Mouse (Mus musculus) MEL (cell line): ENCODE results near the gene Psmd9. TPM values are rescaled to one million over a fixed set of nuclear protein-coding genes. Genes with fewer than 3 reads are reported as not detected.

Source experiments
- DNase-seq: peaks from one replicate; pipeline ENCODE4 v3.0.0; 2011; ENCODE audit warnings: low read depth, low spot score
- H3K27ac ChIP-seq: 2 replicates; pipeline ENCODE4 v1.5.1; 2012; ENCODE audit warnings: low read depth, mild to moderate bottlenecking, control low read depth, low read length, moderate library complexity; ENCODE audit not compliant: control insufficient read depth
- H3K27me3 ChIP-seq, 2 experiments: fragments of 150-350 bp in 1 of 2; sonication (generic) in 1 of 2; 2 replicates each; pipeline ENCODE4 v1.6.1; 2012; ENCODE audit warnings: low read length in 2 of 2, mild to moderate bottlenecking in 2 of 2, improper control_type of control experiment in 1 of 2, moderate library complexity in 1 of 2; ENCODE audit not compliant: insufficient read depth in 2 of 2, control insufficient read depth in 1 of 2
- H3K36me3 ChIP-seq, 2 experiments: 2 replicates each; pipeline ENCODE4 v1.6.1; 2012 to 2014; ENCODE audit warnings: low read length in 2 of 2, improper control_type of control experiment in 1 of 2, inconsistent platforms in 1 of 2, mild to moderate bottlenecking in 1 of 2; ENCODE audit not compliant: insufficient read depth in 2 of 2, control insufficient read depth in 1 of 2
- H3K4me1 ChIP-seq, 2 experiments: fragments of 150-350 bp in 1 of 2; sonication (generic) in 1 of 2; 2 replicates each; pipeline ENCODE4 v1.6.1; 2012; ENCODE audit warnings: low read length in 2 of 2, improper control_type of control experiment in 1 of 2, mild to moderate bottlenecking in 1 of 2; ENCODE audit not compliant: insufficient read depth in 2 of 2, control insufficient read depth in 1 of 2
- H3K4me3 ChIP-seq, 2 experiments: fragments of 150-350 bp in 1 of 2; sonication (generic) in 1 of 2; 2 replicates each; pipeline ENCODE4 v1.5.1; 2012; ENCODE audit warnings: low read depth in 2 of 2, low read length in 2 of 2, mild to moderate bottlenecking in 2 of 2, moderate library complexity in 2 of 2, control low read depth in 1 of 2, improper control_type of control experiment in 1 of 2; ENCODE audit not compliant: control insufficient read depth in 1 of 2, insufficient read depth in 1 of 2
- H3K79me2 ChIP-seq: 2 replicates; pipeline ENCODE4 v1.6.1; 2012; ENCODE audit warnings: mild to moderate bottlenecking, low read length, moderate library complexity; ENCODE audit not compliant: control insufficient read depth, poor library complexity, insufficient read depth
- H3K9ac ChIP-seq: 2 replicates; pipeline ENCODE4 v1.6.1; 2012; ENCODE audit warnings: low read depth, mild to moderate bottlenecking, control low read depth, low read length, moderate library complexity; ENCODE audit not compliant: control insufficient read depth, poor library complexity, severe bottlenecking
- H3K9me3 ChIP-seq: fragments of 150-350 bp; sonication (generic); replicated peaks from 2 replicates; pipeline ENCODE4 v1.6.1; 2012; ENCODE audit warnings: mild to moderate bottlenecking, low read length, improper control_type of control experiment, moderate library complexity; ENCODE audit not compliant: insufficient read depth
- BHLHE40 ChIP-seq: IDR thresholded peaks from 2 replicates; pipeline ENCODE4 v1.6.1; 2012; ENCODE audit warnings: low read depth, mild to moderate bottlenecking, inconsistent platforms, low read length, improper control_type of control experiment, borderline replicate concordance
- CHD1 ChIP-seq: IDR thresholded peaks from 2 replicates; pipeline ENCODE4 v1.6.1; 2012; ENCODE audit warnings: low read depth, mild to moderate bottlenecking, inconsistent platforms, low read length, improper control_type of control experiment
- CHD2 ChIP-seq: IDR thresholded peaks from 2 replicates; pipeline ENCODE4 v1.6.1; 2011; ENCODE audit warnings: low read length, improper control_type of control experiment
- CTCF ChIP-seq, 3 experiments: IDR thresholded peaks in 2 of 3; conservative IDR thresholded peaks in 1 of 3; 2 replicates each; pipeline ENCODE4 v1.5.1; 2011 to 2012; ENCODE audit warnings: low read length in 3 of 3, low read depth in 2 of 3, mild to moderate bottlenecking in 2 of 3, improper control_type of control experiment in 1 of 3, inconsistent platforms in 1 of 3, mixed read lengths in 1 of 3, moderate library complexity in 1 of 3; ENCODE audit not compliant: control insufficient read depth in 1 of 3, insufficient read depth in 1 of 3, poor library complexity in 1 of 3, severe bottlenecking in 1 of 3
- ELF1 ChIP-seq: IDR thresholded peaks from 2 replicates; pipeline ENCODE4 v1.6.1; 2014; ENCODE audit warnings: low read depth, mild to moderate bottlenecking, inconsistent platforms, low read length, improper control_type of control experiment, moderate library complexity
- ETS1 ChIP-seq: IDR thresholded peaks from 2 replicates; pipeline ENCODE4 v1.6.1; 2012; ENCODE audit warnings: low read depth, mild to moderate bottlenecking, inconsistent platforms, low read length, improper control_type of control experiment, moderate library complexity
- GABPA ChIP-seq: IDR thresholded peaks from 2 replicates; pipeline ENCODE4 v1.6.1; 2012; ENCODE audit warnings: low read depth, mild to moderate bottlenecking, inconsistent platforms, low read length, improper control_type of control experiment, moderate library complexity
- GATA1 ChIP-seq: IDR thresholded peaks from 2 replicates; pipeline ENCODE4 v1.6.1; 2011; ENCODE audit warnings: low read depth, low read length, improper control_type of control experiment
- HCFC1 ChIP-seq: IDR thresholded peaks from 2 replicates; pipeline ENCODE4 v1.6.1; 2012; ENCODE audit warnings: low read depth, mild to moderate bottlenecking, inconsistent platforms, low read length, improper control_type of control experiment, moderate library complexity
- JUND ChIP-seq: IDR thresholded peaks from 2 replicates; pipeline ENCODE4 v1.6.1; 2011; ENCODE audit warnings: low read depth, mild to moderate bottlenecking, improper control_type of control experiment, low read length
- KAT2A ChIP-seq: conservative IDR thresholded peaks from 2 replicates; pipeline ENCODE4 v1.6.1; 2012; ENCODE audit warnings: low read depth, low read length, improper control_type of control experiment, inconsistent platforms
- MAFK ChIP-seq: IDR thresholded peaks from 2 replicates; pipeline ENCODE4 v1.6.1; 2011; ENCODE audit warnings: low read depth, mild to moderate bottlenecking, low read length, improper control_type of control experiment, borderline replicate concordance
- MAX ChIP-seq: IDR thresholded peaks from 2 replicates; pipeline ENCODE4 v1.6.1; 2011; ENCODE audit warnings: low read length, improper control_type of control experiment
- MAZ ChIP-seq: IDR thresholded peaks from 2 replicates; pipeline ENCODE4 v1.6.1; 2012; ENCODE audit warnings: low read depth, mild to moderate bottlenecking, inconsistent platforms, low read length, improper control_type of control experiment
- MEF2A ChIP-seq: IDR thresholded peaks from 2 replicates; pipeline ENCODE4 v1.6.1; 2014; ENCODE audit warnings: low read depth, mild to moderate bottlenecking, inconsistent platforms, low read length, improper control_type of control experiment; ENCODE audit not compliant: poor library complexity, insufficient replicate concordance, severe bottlenecking; ENCODE audit errors: extremely low read depth
- MXI1 ChIP-seq: IDR thresholded peaks from 2 replicates; pipeline ENCODE4 v1.6.1; 2011; ENCODE audit warnings: mild to moderate bottlenecking, low read depth, low read length, improper control_type of control experiment
- MYB ChIP-seq: IDR thresholded peaks from 2 replicates; pipeline ENCODE4 v1.6.1; 2011; ENCODE audit warnings: mild to moderate bottlenecking, low read depth, low read length, improper control_type of control experiment
- MYC ChIP-seq: IDR thresholded peaks from 2 replicates; pipeline ENCODE4 v1.6.1; 2011; ENCODE audit warnings: low read depth, mild to moderate bottlenecking, low read length, improper control_type of control experiment, moderate library complexity
- NELFE ChIP-seq: IDR thresholded peaks from 2 replicates; pipeline ENCODE4 v1.6.1; 2011; ENCODE audit warnings: low read depth, low read length, improper control_type of control experiment
- NRF1 ChIP-seq: IDR thresholded peaks from 2 replicates; pipeline ENCODE4 v1.6.1; 2014; ENCODE audit warnings: low read depth, mild to moderate bottlenecking, inconsistent platforms, low read length, improper control_type of control experiment, moderate library complexity; ENCODE audit not compliant: poor library complexity, insufficient read depth, severe bottlenecking
- POLR2A ChIP-seq, 2 experiments: IDR thresholded peaks; 2 replicates each; pipeline ENCODE4 v1.6.1; 2011 to 2012; ENCODE audit warnings: low read length in 2 of 2, mild to moderate bottlenecking in 2 of 2, control low read depth in 1 of 2, improper control_type of control experiment in 1 of 2, low read depth in 1 of 2, moderate library complexity in 1 of 2; ENCODE audit not compliant: control insufficient read depth in 1 of 2, insufficient read depth in 1 of 2, poor library complexity in 1 of 2
- POLR2AphosphoS2 ChIP-seq: IDR thresholded peaks from 2 replicates; pipeline ENCODE4 v1.6.1; 2011; ENCODE audit warnings: low read length, improper control_type of control experiment
- RAD21 ChIP-seq: IDR thresholded peaks from 2 replicates; pipeline ENCODE4 v1.6.1; 2011; ENCODE audit warnings: mild to moderate bottlenecking, low read depth, low read length, improper control_type of control experiment
- RCOR1 ChIP-seq: IDR thresholded peaks from 2 replicates; pipeline ENCODE4 v1.6.1; 2012; ENCODE audit warnings: low read depth, mild to moderate bottlenecking, inconsistent platforms, low read length, improper control_type of control experiment
- SIN3A ChIP-seq: IDR thresholded peaks from 2 replicates; pipeline ENCODE4 v1.6.1; 2012; ENCODE audit warnings: low read length, improper control_type of control experiment, inconsistent platforms
- SMC3 ChIP-seq: IDR thresholded peaks from 2 replicates; pipeline ENCODE4 v1.6.1; 2011; ENCODE audit warnings: low read depth, low read length, improper control_type of control experiment
- TAL1 ChIP-seq: IDR thresholded peaks from 2 replicates; pipeline ENCODE4 v1.6.1; 2012; ENCODE audit warnings: mild to moderate bottlenecking, inconsistent platforms, low read length, moderate library complexity, mixed read lengths
- TBP ChIP-seq: IDR thresholded peaks from 2 replicates; pipeline ENCODE4 v1.8.0; 2011; ENCODE audit warnings: low read depth, low read length, improper control_type of control experiment
- TCF12 ChIP-seq: IDR thresholded peaks from 2 replicates; pipeline ENCODE4 v1.6.1; 2014; ENCODE audit warnings: low read depth, mild to moderate bottlenecking, inconsistent platforms, low read length, improper control_type of control experiment, moderate library complexity
- UBTF ChIP-seq: IDR thresholded peaks from 2 replicates; pipeline ENCODE4 v1.6.1; 2012; ENCODE audit warnings: low read depth, mild to moderate bottlenecking, inconsistent platforms, low read length, improper control_type of control experiment, moderate library complexity, borderline replicate concordance; ENCODE audit not compliant: insufficient read depth
- USF1 ChIP-seq: IDR thresholded peaks from 2 replicates; pipeline ENCODE4 v1.6.1; 2014; ENCODE audit warnings: low read depth, mild to moderate bottlenecking, inconsistent platforms, low read length, improper control_type of control experiment, moderate library complexity
- USF2 ChIP-seq, 2 experiments: IDR thresholded peaks; 2 replicates each; pipeline ENCODE4 v1.6.1; 2011 to 2012; ENCODE audit warnings: improper control_type of control experiment in 2 of 2, low read length in 2 of 2, borderline replicate concordance in 1 of 2, inconsistent platforms in 1 of 2, low read depth in 1 of 2, mild to moderate bottlenecking in 1 of 2; ENCODE audit not compliant: insufficient read depth in 1 of 2
- ZC3H11A ChIP-seq: IDR thresholded peaks from 2 replicates; pipeline ENCODE4 v1.6.1; 2012; ENCODE audit warnings: low read depth, mild to moderate bottlenecking, inconsistent platforms, low read length, improper control_type of control experiment
- ZMIZ1 ChIP-seq: IDR thresholded peaks from 2 replicates; pipeline ENCODE4 v1.6.1; 2012; ENCODE audit warnings: low read depth, mild to moderate bottlenecking, inconsistent platforms, low read length, improper control_type of control experiment, moderate library complexity
- ZNF384 ChIP-seq: IDR thresholded peaks from 2 replicates; pipeline ENCODE4 v1.6.1; 2012; ENCODE audit warnings: low read depth, mild to moderate bottlenecking, inconsistent platforms, low read length, improper control_type of control experiment
- polyA plus RNA-seq, 2 experiments: library from polyadenylated mRNA; stranded (reverse) in 1 of 2; unstranded in 1 of 2; fragments of >175 nt in 1 of 2; fragments of >200 nt in 1 of 2; gene quantifications; 2 replicates each; pipeline versions ENCODE4 v1.2.1 to v1.2.4; 2012; ENCODE audit warnings: low replicate concordance in 2 of 2, low read depth in 1 of 2; ENCODE audit not compliant: insufficient read length in 2 of 2, insufficient read depth in 1 of 2, missing spikeins in 1 of 2
- total RNA-seq: library from RNA; depleted of rRNA; stranded (reverse); fragments of 300-350 nt; gene quantifications from 2 replicates; pipeline ENCODE4 v1.2.3, GENCODE M21; 2012

The Psmd9 gene
- total and polyA plus RNA-seq, 3 experiments: 32.0 to 54.6 TPM; not detected in 1

- peak; percentile 99 for DNase-seq
- Histone ChIP-seq H3K9me3 (no peaks in the 10 kb centered on the region), H3K27me3 (no peaks in the 10 kb centered on the region), H3K79me2 (peaks cover 25% of the 10 kb centered on the region), H3K9ac (peak overlapping the region; percentile 77), H3K36me3 (peaks cover 0 to 35% of the 10 kb centered on the region in 2 experiments; a peak in 2 of 4 replicates), H3K27ac (peak overlapping the region; percentile 45), H3K4me1 (peaks cover 9 to 23% of the 10 kb centered on the region in 2 experiments), H3K4me3 (peak overlapping the region; percentile 71 to 99)
- TF ChIP-seq ETS1: peak; percentile 73
- TF ChIP-seq TBP: peak; percentile 79
- TF ChIP-seq HCFC1: peak; percentile 93
- TF ChIP-seq CHD1: no peak
- no peak for TF ChIP-seq TAL1
- TF ChIP-seq TCF12: peak; percentile 62
- 0 out of 2 replicates have a peak, but pooled peaks have one; percentile 24 for TF ChIP-seq MAZ
- peak; percentile 33; the same call in 1 of the 2 replicates for TF ChIP-seq MAFK
- TF ChIP-seq BHLHE40: no peak
- no peak for TF ChIP-seq CHD2
- TF ChIP-seq GABPA: 0 out of 2 replicates have a peak, but pooled peaks have one; percentile 18
- TF ChIP-seq USF2 (IDR thresholded peaks at IDR 0.05; ENCODE audit: borderline replicate concordance in 1 of 2, insufficient read depth in 1 of 2, low read depth in 1 of 2, low read length in 2 of 2): peak in 1 of 2 experiments; percentile 85; a peak in 2 of 4 replicates
- TF ChIP-seq MAX: peak; percentile 100
- TF ChIP-seq NELFE: peak; percentile 79
- peak; percentile 32; the same call in 1 of the 2 replicates for TF ChIP-seq ZNF384
- TF ChIP-seq ZMIZ1: no peak; the same call in 1 of the 2 replicates
- TF ChIP-seq USF1: peak; percentile 96
- TF ChIP-seq POLR2A (IDR thresholded peaks at IDR 0.05; ENCODE audit: control insufficient read depth in 1 of 2, insufficient read depth in 1 of 2, low read depth in 1 of 2, low read length in 2 of 2, poor library complexity in 1 of 2): peak; percentile 56 to 85; a peak in 3 of 4 replicates
- TF ChIP-seq SIN3A: peak; percentile 100
- peak; percentile 99 for TF ChIP-seq ELF1
- TF ChIP-seq MYB: no peak
- peak; percentile 19; the same call in 1 of the 2 replicates for TF ChIP-seq ZC3H11A
- TF ChIP-seq NRF1: peak; percentile 76
- TF ChIP-seq CTCF (IDR thresholded peaks at IDR 0.05 in 2 of 3, conservative IDR thresholded peaks at IDR 0.05 in 1 of 3; ENCODE audit: control insufficient read depth in 1 of 3, insufficient read depth in 1 of 3, low read depth in 2 of 3, low read length in 3 of 3, poor library complexity in 1 of 3, severe bottlenecking in 1 of 3): no peak
- TF ChIP-seq UBTF: no peak
- TF ChIP-seq RCOR1: no peak
- TF ChIP-seq KAT2A: peak; percentile 71; the same call in 1 of the 2 replicates
- TF ChIP-seq POLR2AphosphoS2: peak; percentile 73
- TF ChIP-seq GATA1: peak; percentile 81
- TF ChIP-seq MYC: peak; percentile 94
- no peak for TF ChIP-seq RAD21
- TF ChIP-seq MEF2A: peak; percentile 57; the same call in 1 of the 2 replicates
- peak; percentile 97 for TF ChIP-seq MXI1
- TF ChIP-seq JUND: no peak
- no peak; the same call in 1 of the 2 replicates for TF ChIP-seq SMC3
Measured at GRCm38 (mm10) chr5:123227762-123228523, 58.7 kb downstream of the Psmd9 start.
